Mouse (Mus musculus): ENCODE measurements around the gene Ppp1r12b.

DNA sequence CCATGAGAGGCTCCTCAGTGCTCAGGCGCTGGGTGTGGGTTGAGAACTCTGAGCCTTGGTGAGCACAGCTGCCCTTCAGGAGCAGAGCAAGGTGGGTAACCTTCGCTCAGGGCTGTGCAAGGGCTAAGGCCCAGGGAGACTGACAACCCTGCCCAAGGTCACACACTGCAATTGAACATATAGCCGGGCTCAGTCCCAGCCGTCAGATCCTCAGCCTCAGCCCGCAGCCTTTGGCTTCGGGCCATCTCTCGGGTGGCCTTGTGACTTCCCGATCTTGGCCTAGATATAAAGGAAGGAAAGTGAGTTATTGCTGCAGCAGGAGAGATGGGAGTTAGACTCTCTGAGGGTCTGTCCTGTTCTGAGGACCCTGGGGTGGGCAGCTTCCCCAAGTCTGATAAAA, 228.5 kb downstream of the Ppp1r12b start:
- TF ChIP-seq POLR2A (IDR thresholded peaks at IDR 0.05; ENCODE audit: control insufficient read depth, extremely low read depth, insufficient read depth, low read length, poor library complexity): no peak
- no peak for TF ChIP-seq CTCF (IDR thresholded peaks at IDR 0.05; ENCODE audit: borderline replicate concordance, control insufficient read depth, extremely low read depth, insufficient read depth, low read length, poor library complexity)
